Mouse (Mus musculus): ENCODE results near the gene Gm20816.
"Not testable (repeated sequence)": the region's sequence is repeated elsewhere in the genome, so short reads cannot be mapped to it uniquely, and the experiment has no call there.

Gene Gm20816

DNA sequence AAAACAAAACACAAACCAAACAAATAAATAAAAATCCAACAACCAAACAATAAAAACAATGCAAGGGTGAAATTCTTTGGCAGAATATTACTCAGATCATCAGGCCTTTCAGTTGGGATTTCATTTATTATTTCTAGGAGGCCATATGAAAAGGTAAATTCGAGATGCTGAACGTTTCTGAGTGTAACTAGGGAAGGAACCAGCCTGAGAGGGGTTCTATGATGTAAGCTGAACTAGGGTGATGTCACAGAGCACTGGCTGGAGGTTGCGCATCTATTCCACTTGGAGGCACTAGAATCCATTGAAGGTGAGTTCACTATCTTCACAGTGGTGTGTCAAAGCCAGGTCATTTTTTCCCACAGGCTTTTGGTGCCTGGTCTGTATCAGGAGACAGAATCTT, at the start of gene Gm20816:
Gm20816 (plus strand) TSS at position 301 of the 400 bp plus-strand sequence.
- not testable (repeated sequence) for DNase-seq
